Mouse (Mus musculus) liver, embryonic 11.5 days (tissue): ENCODE results near the gene Ago4. TPM values are rescaled to one million over a fixed set of nuclear protein-coding genes. Genes with fewer than 3 reads are reported as not detected.
A peak's percentile ranks its signal among the peaks of the same experiment; 100 is the strongest.

ENCODE experiments used
- ATAC-seq: fragments of 200-750 bp; cut with Nextera tagmentation; replicated peaks from 2 replicates; pipeline ENCODE4 v1.8.0; 2017; ENCODE audit warnings: moderate number of reproducible peaks, mild to moderate bottlenecking, moderate TSS enrichment, moderate library complexity; ENCODE audit not compliant: low FRiP score
- DNase-seq: peaks from one replicate; pipeline ENCODE4 v3.0.0-alpha.2; 2017; ENCODE audit warnings: low spot score
- H3K27ac ChIP-seq: fragments of 300-500 bp; sonication (generic); 2 replicates; pipeline ENCODE4 v1.5.1; 2014; ENCODE audit warnings: mild to moderate bottlenecking, low read depth, low read length, control low read depth
- H3K27me3 ChIP-seq: fragments of 300-500 bp; sonication (generic); replicated peaks from 2 replicates; pipeline ENCODE4 v1.6.1; 2014; ENCODE audit warnings: low read length, mixed read lengths; ENCODE audit not compliant: control insufficient read depth, insufficient read depth
- H3K36me3 ChIP-seq: fragments of 300-500 bp; sonication (generic); 2 replicates; pipeline ENCODE4 v1.6.1; 2014; ENCODE audit warnings: mild to moderate bottlenecking, low read length, moderate library complexity, mixed read lengths; ENCODE audit not compliant: control insufficient read depth, insufficient read depth
- H3K4me1 ChIP-seq: fragments of 300-500 bp; sonication (generic); replicated peaks from 2 replicates; pipeline ENCODE4 v1.6.1; 2014; ENCODE audit warnings: low read length, mixed read lengths; ENCODE audit not compliant: control insufficient read depth, insufficient read depth
- H3K4me2 ChIP-seq: fragments of 300-500 bp; sonication (generic); 2 replicates; pipeline ENCODE4 v1.6.1; 2014; ENCODE audit warnings: mild to moderate bottlenecking, control low read depth, moderate library complexity
- H3K4me3 ChIP-seq: fragments of 300-500 bp; sonication (generic); 2 replicates; pipeline ENCODE4 v1.5.1; 2014; ENCODE audit warnings: low read depth, low read length, control low read depth
- H3K9ac ChIP-seq: fragments of 300-500 bp; sonication (generic); 2 replicates; pipeline ENCODE4 v1.6.1; 2014; ENCODE audit warnings: low read depth, low read length, control low read depth
- H3K9me3 ChIP-seq: fragments of 300-500 bp; sonication (generic); 2 replicates; pipeline ENCODE4 v1.6.1; 2016; ENCODE audit warnings: low read length, inconsistent platforms, mixed read lengths; ENCODE audit not compliant: control insufficient read depth
- WGBS: fragments of 180-500 bp; shearing (Covaris S2); extraction: QIAGEN DNeasy Blood & Tissue Kit; methylation state at CpG from one replicate; pipeline ENCODE4 v1.1.7; 2014; 5-methylcytosine and 5-hydroxymethylcytosine counted together
- polyA plus RNA-seq: library from polyadenylated mRNA; unstranded; fragments of >200 nt; fragmentation: Nextera tagmentation; extraction: Ambion mirVana; gene quantifications from 2 replicates; pipeline ENCODE4 v1.2.1, GENCODE M21; 2014

Gene Ago4
- polyA plus RNA-seq, 1 experiment from 2014 or later: 0.30 TPM

GRCm38 (mm10) chr4:126491977-126492376 lies 41.3 kb downstream of the Ago4 start:
- Histone ChIP-seq H3K9me3 (no peaks in the 10 kb centered on the region), H3K27me3 (no peaks in the 10 kb centered on the region), H3K4me2 (no peak overlapping the region), H3K4me1 (no peaks in the 10 kb centered on the region), H3K4me3 (no peak overlapping the region), H3K27ac (no peak overlapping the region), H3K36me3 (no peaks in the 10 kb centered on the region), H3K9ac (no peak overlapping the region)
- ATAC-seq (no peak), DNase-seq (no peak)
- 66% methylated on average over 5 of the region's 5 CpGs for WGBS

GRCm38 (mm10) chr4:126490726-126491125 lies 42.5 kb downstream of the Ago4 start:
- Histone ChIP-seq H3K36me3 (no peaks in the 10 kb centered on the region), H3K27me3 (no peaks in the 10 kb centered on the region), H3K9ac (no peak overlapping the region), H3K4me2 (no peak overlapping the region), H3K4me1 (no peaks in the 10 kb centered on the region), H3K9me3 (no peaks in the 10 kb centered on the region), H3K27ac (no peak overlapping the region), H3K4me3 (no peak overlapping the region)
- 80% methylated on average over 12 of the region's 12 CpGs for WGBS
- ATAC-seq (no peak), DNase-seq (no peak)

GRCm38 (mm10) chr4:126489811-126490210 lies 43.5 kb downstream of the Ago4 start:
- no peak overlapping the region for H3K4me2 ChIP-seq
- H3K27me3 ChIP-seq: no peaks in the 10 kb centered on the region
- DNase-seq: no peak
- H3K36me3 ChIP-seq: no peaks in the 10 kb centered on the region
- H3K27ac ChIP-seq: no peak overlapping the region
- no peak overlapping the region for H3K4me3 ChIP-seq
- no peaks in the 10 kb centered on the region for H3K9me3 ChIP-seq
- no peak for ATAC-seq
- WGBS: 73% methylated on average over 5 of the region's 5 CpGs
- no peak overlapping the region for H3K9ac ChIP-seq
- H3K4me1 ChIP-seq: no peaks in the 10 kb centered on the region

GRCm38 (mm10) chr4:126486217-126486616 lies 47.1 kb downstream of the Ago4 start:
- H3K9me3 ChIP-seq: no peaks in the 10 kb centered on the region
- WGBS: 75% methylated on average over 1 of the region's 1 CpGs
- ATAC-seq: no peak

GRCm38 (mm10) chr4:126485065-126485464 lies 48.2 kb downstream of the Ago4 start:
- Histone ChIP-seq H3K4me2 (no peak overlapping the region), H3K4me1 (no peaks in the 10 kb centered on the region), H3K27ac (no peak overlapping the region), H3K9me3 (no peaks in the 10 kb centered on the region), H3K36me3 (no peaks in the 10 kb centered on the region), H3K4me3 (no peak overlapping the region), H3K9ac (no peak overlapping the region), H3K27me3 (no peaks in the 10 kb centered on the region)
- 59% methylated on average over 2 of the region's 2 CpGs for WGBS
- ATAC-seq (no peak), DNase-seq (peak; percentile 16)

More at GRCm38 (mm10) chr4:126486217-126486616, 47.1 kb downstream of the Ago4 start:
- H3K9ac ChIP-seq: no peak overlapping the region
- H3K4me3 ChIP-seq: no peak overlapping the region
- no peak for DNase-seq
- H3K36me3 ChIP-seq: no peaks in the 10 kb centered on the region
- H3K27me3 ChIP-seq: no peaks in the 10 kb centered on the region
- no peaks in the 10 kb centered on the region for H3K4me1 ChIP-seq
- H3K4me2 ChIP-seq: no peak overlapping the region
- H3K27ac ChIP-seq: no peak overlapping the region

GRCm38 (mm10) chr4:126483874-126484273 lies 49.4 kb downstream of the Ago4 start:
- no peaks in the 10 kb centered on the region for H3K27me3 ChIP-seq

GRCm38 (mm10) chr4:126482951-126483350 lies 50.3 kb downstream of the Ago4 start:
- H3K4me3 ChIP-seq: no peak overlapping the region
- H3K27me3 ChIP-seq: no peaks in the 10 kb centered on the region
- no peaks in the 10 kb centered on the region for H3K4me1 ChIP-seq
- WGBS: 75% methylated on average over 12 of the region's 12 CpGs
- H3K4me2 ChIP-seq: no peak overlapping the region
- no peak overlapping the region for H3K27ac ChIP-seq
- no peaks in the 10 kb centered on the region for H3K9me3 ChIP-seq
- ATAC-seq: no peak
- DNase-seq: peak; percentile 2
- H3K9ac ChIP-seq: no peak overlapping the region
- no peaks in the 10 kb centered on the region for H3K36me3 ChIP-seq

More at GRCm38 (mm10) chr4:126483874-126484273, 49.4 kb downstream of the Ago4 start:
- Histone ChIP-seq H3K36me3 (no peaks in the 10 kb centered on the region), H3K4me1 (no peaks in the 10 kb centered on the region), H3K9ac (no peak overlapping the region), H3K4me3 (no peak overlapping the region), H3K4me2 (no peak overlapping the region), H3K9me3 (no peaks in the 10 kb centered on the region), H3K27ac (no peak overlapping the region)
- 80% methylated on average over 3 of the region's 3 CpGs for WGBS
- DNase-seq (peak; percentile 18), ATAC-seq (no peak)

GRCm38 (mm10) chr4:126481461-126481860 lies 51.8 kb downstream of the Ago4 start:
- Histone ChIP-seq H3K4me2 (no peak overlapping the region), H3K27me3 (no peaks in the 10 kb centered on the region), H3K4me3 (no peak overlapping the region), H3K36me3 (no peaks in the 10 kb centered on the region), H3K9ac (no peak overlapping the region), H3K27ac (no peak overlapping the region), H3K4me1 (no peaks in the 10 kb centered on the region), H3K9me3 (no peaks in the 10 kb centered on the region)
- DNase-seq (peak; percentile 9), ATAC-seq (no peak)
- WGBS: 82% methylated on average over 5 of the region's 5 CpGs

GRCm38 (mm10) chr4:126480288-126480687 lies 53.0 kb downstream of the Ago4 start:
- no peak overlapping the region for H3K4me3 ChIP-seq
- H3K9me3 ChIP-seq: no peaks in the 10 kb centered on the region
- ATAC-seq (no peak), DNase-seq (peak; percentile 23)
- H3K27me3 ChIP-seq: no peaks in the 10 kb centered on the region
- no peak overlapping the region; the same call in 1 of the 2 replicates for H3K27ac ChIP-seq
- no peaks in the 10 kb centered on the region for H3K4me1 ChIP-seq
- WGBS: 43% methylated on average over 3 of the region's 3 CpGs
- no peaks in the 10 kb centered on the region for H3K36me3 ChIP-seq
- H3K9ac ChIP-seq: no peak overlapping the region
- H3K4me2 ChIP-seq: no peak overlapping the region
